Mouse (Mus musculus) forebrain, embryonic 12.5 days (tissue): ENCODE data around the gene Sh2d4b. TPM values are rescaled to one million over a fixed set of nuclear protein-coding genes. Genes with fewer than 3 reads are reported as not detected.

ENCODE experiments used
- ATAC-seq: fragments of 200-750 bp; cut with Nextera tagmentation; 2 replicates; pipeline ENCODE4 v1.8.0; 2017; ENCODE audit warnings: moderate TSS enrichment; ENCODE audit not compliant: low FRiP score
- H3K27ac ChIP-seq: fragments of 300-500 bp; sonication (generic); 2 replicates; pipeline ENCODE4 v1.5.1; 2016; ENCODE audit warnings: mild to moderate bottlenecking
- H3K27me3 ChIP-seq: fragments of 300-500 bp; sonication (generic); 2 replicates; pipeline ENCODE4 v1.6.1; 2016; ENCODE audit warnings: mild to moderate bottlenecking
- H3K36me3 ChIP-seq: fragments of 300-500 bp; sonication (generic); replicated peaks from 2 replicates; pipeline ENCODE4 v1.6.1; 2016; ENCODE audit warnings: mild to moderate bottlenecking
- H3K4me1 ChIP-seq: fragments of 300-500 bp; sonication (generic); 2 replicates; pipeline ENCODE4 v1.6.1; 2016
- H3K4me2 ChIP-seq: fragments of 300-500 bp; sonication (generic); 2 replicates; pipeline ENCODE4 v1.6.1; 2016; ENCODE audit warnings: mild to moderate bottlenecking, moderate library complexity
- H3K4me3 ChIP-seq: fragments of 300-500 bp; sonication (generic); replicated peaks from 2 replicates; pipeline ENCODE4 v1.5.1; 2016; ENCODE audit warnings: mild to moderate bottlenecking
- H3K9ac ChIP-seq: fragments of 300-500 bp; sonication (generic); 2 replicates; pipeline ENCODE4 v1.6.1; 2016; ENCODE audit warnings: mild to moderate bottlenecking
- H3K9me3 ChIP-seq: fragments of 300-500 bp; sonication (generic); 2 replicates; pipeline ENCODE4 v1.6.1; 2016
- WGBS: fragments of 180-500 bp; shearing (Covaris S2); methylation state at CpG from one replicate; pipeline ENCODE4 v1.1.7; 2016; 5-methylcytosine and 5-hydroxymethylcytosine counted together
- polyA plus RNA-seq: library from polyadenylated mRNA; unstranded; fragments of >200 nt; fragmentation: Nextera tagmentation; extraction: Ambion mirVana; gene quantifications from 2 replicates; pipeline ENCODE4 v1.2.1, GENCODE M21; 2016

The Sh2d4b gene
- polyA plus RNA-seq, 1 experiment from 2014 or later: 1.3 TPM

- no peak overlapping the region for H3K27ac ChIP-seq
- peaks cover 23% of the 10 kb centered on the region for H3K36me3 ChIP-seq
- 69% methylated on average over 12 of the region's 12 CpGs for WGBS
- H3K27me3 ChIP-seq: no peaks in the 10 kb centered on the region
- no peak overlapping the region for H3K9ac ChIP-seq
- no peak overlapping the region for H3K4me3 ChIP-seq
- no peak overlapping the region for H3K4me2 ChIP-seq
- ATAC-seq: no peak
- no peaks in the 10 kb centered on the region for H3K4me1 ChIP-seq
- H3K9me3 ChIP-seq: no peaks in the 10 kb centered on the region
Measured at GRCm38 (mm10) chr14:40902307-40903055, 9.4 kb upstream of the Sh2d4b start.

DNA sequence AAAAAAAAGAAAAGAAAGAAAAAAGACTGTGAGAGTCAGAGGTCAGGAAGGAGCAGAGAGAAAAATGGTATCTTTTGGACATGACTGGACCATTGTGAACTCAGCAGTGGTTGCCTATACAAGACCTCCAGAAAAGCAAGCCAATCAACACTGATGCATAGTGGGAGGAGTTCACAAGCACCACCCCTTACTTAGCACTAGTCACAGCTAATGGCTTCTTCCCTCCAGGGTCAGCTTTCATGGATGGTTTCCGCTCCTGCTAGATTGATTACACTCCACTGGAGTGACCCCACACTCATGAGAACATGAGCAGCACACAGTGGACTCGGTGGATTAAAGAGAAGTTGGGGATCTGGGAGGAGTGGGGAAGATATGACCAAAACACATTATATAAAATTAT lies 7.2 kb upstream of the Sh2d4b start:
- WGBS: 83% methylated on average over 2 of the region's 2 CpGs
- no peak for ATAC-seq

GRCm38 (mm10) chr14:40897916-40898315 lies 4.8 kb upstream of the Sh2d4b start:
- Histone ChIP-seq H3K27ac (no peak overlapping the region), H3K4me1 (peaks cover 8% of the 10 kb centered on the region; the same call in 1 of the 2 replicates), H3K4me3 (no peak overlapping the region), H3K4me2 (no peak overlapping the region), H3K9ac (no peak overlapping the region), H3K9me3 (no peaks in the 10 kb centered on the region), H3K27me3 (no peaks in the 10 kb centered on the region), H3K36me3 (no peaks in the 10 kb centered on the region)
- WGBS: 91% methylated on average over 3 of the region's 3 CpGs
- ATAC-seq: no peak

More for the DNA sequence above, 7.2 kb upstream of the Sh2d4b start:
- no peak overlapping the region for H3K9ac ChIP-seq
- no peak overlapping the region for H3K27ac ChIP-seq
- H3K4me2 ChIP-seq: no peak overlapping the region
- no peaks in the 10 kb centered on the region for H3K9me3 ChIP-seq
- no peaks in the 10 kb centered on the region for H3K27me3 ChIP-seq
- H3K4me3 ChIP-seq: no peak overlapping the region
- no peaks in the 10 kb centered on the region for H3K4me1 ChIP-seq
- peaks cover 4% of the 10 kb centered on the region; the same call in 1 of the 2 replicates for H3K36me3 ChIP-seq

- WGBS: 75% methylated on average over 8 of the region's 8 CpGs
Measured at GRCm38 (mm10) chr14:40895681-40896080, 2.6 kb upstream of the Sh2d4b start.

DNA sequence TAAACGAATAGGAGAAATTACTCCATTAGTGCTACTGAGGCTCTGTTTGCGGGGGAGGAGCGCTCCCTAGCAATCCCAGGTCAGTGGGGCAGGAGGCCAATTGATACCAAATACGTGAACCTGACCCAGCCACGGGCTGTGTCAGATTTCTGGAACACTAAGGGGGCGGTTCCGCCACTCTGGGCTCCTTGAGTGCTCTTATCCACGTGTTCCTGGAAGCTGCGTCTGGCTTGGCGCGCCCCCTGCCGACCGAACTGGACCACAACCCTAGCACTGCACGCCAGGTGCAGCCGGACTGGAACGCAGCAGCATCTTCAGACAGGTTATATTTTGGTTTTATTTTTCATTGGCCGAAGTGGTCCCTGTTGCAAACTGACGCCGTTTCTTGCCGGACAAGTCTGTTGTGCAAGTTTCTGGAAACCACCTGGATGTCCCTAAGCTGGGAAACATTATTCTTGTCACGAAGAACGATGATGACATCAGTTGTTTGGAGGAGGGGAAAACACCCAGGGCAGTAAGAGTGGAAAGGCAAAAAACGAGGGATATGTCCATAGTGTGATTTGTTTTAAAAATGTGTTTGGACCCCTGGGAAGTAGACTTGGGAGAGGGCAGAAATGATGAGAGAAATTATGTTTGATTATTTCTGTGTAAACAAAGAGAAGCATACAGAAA lies 1.6 kb upstream of the Sh2d4b start:
- Histone ChIP-seq H3K36me3 (no peaks in the 10 kb centered on the region), H3K4me3 (peak overlapping the region; percentile 19), H3K9ac (no peak overlapping the region), H3K27me3 (no peaks in the 10 kb centered on the region), H3K27ac (no peak overlapping the region), H3K4me2 (peak overlapping the region; percentile 48), H3K4me1 (peaks cover 8% of the 10 kb centered on the region; the same call in 1 of the 2 replicates), H3K9me3 (no peaks in the 10 kb centered on the region)
- WGBS: 16% methylated on average over 23 of the region's 23 CpGs
- ATAC-seq: peak; percentile 90

More at GRCm38 (mm10) chr14:40895681-40896080, 2.6 kb upstream of the Sh2d4b start:
- no peak overlapping the region for H3K4me2 ChIP-seq
- ATAC-seq: no peak
- H3K9ac ChIP-seq: no peak overlapping the region
- no peaks in the 10 kb centered on the region for H3K36me3 ChIP-seq
- peaks cover 8% of the 10 kb centered on the region; the same call in 1 of the 2 replicates for H3K4me1 ChIP-seq
- no peak overlapping the region for H3K4me3 ChIP-seq
- no peaks in the 10 kb centered on the region for H3K27me3 ChIP-seq
- no peak overlapping the region for H3K27ac ChIP-seq
- no peaks in the 10 kb centered on the region for H3K9me3 ChIP-seq

GRCm38 (mm10) chr14:40893884-40894283 lies 818 bp upstream of the Sh2d4b start:
- Histone ChIP-seq H3K27ac (no peak overlapping the region), H3K4me3 (no peak overlapping the region), H3K36me3 (no peaks in the 10 kb centered on the region), H3K4me1 (peaks cover 8% of the 10 kb centered on the region; the same call in 1 of the 2 replicates), H3K4me2 (no peak overlapping the region; the same call in 1 of the 2 replicates), H3K27me3 (no peaks in the 10 kb centered on the region), H3K9ac (no peak overlapping the region), H3K9me3 (no peaks in the 10 kb centered on the region)
- ATAC-seq: no peak
- 72% methylated on average over 8 of the region's 8 CpGs for WGBS

DNA sequence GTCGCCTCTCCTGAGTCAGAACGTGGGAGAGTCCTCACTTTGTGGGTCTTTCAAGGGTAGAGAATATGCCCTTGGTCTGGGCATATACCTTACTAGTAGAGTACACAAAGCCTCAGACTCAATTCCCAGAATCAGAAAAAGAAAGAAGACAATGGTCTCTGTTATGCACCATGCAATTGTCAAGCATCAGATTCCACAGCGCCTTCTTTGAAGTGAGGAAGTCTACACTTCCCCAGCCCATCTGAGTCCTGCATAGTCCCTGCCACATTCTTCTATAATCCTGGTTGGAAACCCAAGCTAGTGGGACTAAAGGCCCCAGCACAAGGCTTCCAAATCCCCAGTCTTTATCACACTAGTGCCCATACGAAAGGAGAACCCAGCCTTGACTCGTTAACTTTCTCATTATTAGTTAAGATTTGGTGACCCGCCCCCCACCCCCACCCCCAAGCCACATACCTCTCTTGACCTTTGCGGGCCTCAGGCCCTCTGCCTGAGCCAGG lies 690 bp downstream of the Sh2d4b start:
- no peaks in the 10 kb centered on the region for H3K36me3 ChIP-seq
- WGBS: 75% methylated on average over 7 of the region's 7 CpGs
- no peaks in the 10 kb centered on the region for H3K27me3 ChIP-seq
- H3K4me1 ChIP-seq: peaks cover 8% of the 10 kb centered on the region; the same call in 1 of the 2 replicates
- H3K9me3 ChIP-seq: no peaks in the 10 kb centered on the region
- H3K9ac ChIP-seq: no peak overlapping the region
- no peak overlapping the region for H3K4me3 ChIP-seq
- no peak overlapping the region for H3K4me2 ChIP-seq
- H3K27ac ChIP-seq: no peak overlapping the region
- ATAC-seq: no peak

GRCm38 (mm10) chr14:40891506-40891905 lies 1.6 kb downstream of the Sh2d4b start:
- no peaks in the 10 kb centered on the region for H3K9me3 ChIP-seq
- ATAC-seq: no peak
- WGBS: 95% methylated on average over 4 of the region's 4 CpGs
- no peaks in the 10 kb centered on the region for H3K27me3 ChIP-seq
- H3K27ac ChIP-seq: no peak overlapping the region
- no peaks in the 10 kb centered on the region for H3K36me3 ChIP-seq
- H3K4me2 ChIP-seq: no peak overlapping the region
- H3K4me3 ChIP-seq: no peak overlapping the region
- peaks cover 8% of the 10 kb centered on the region; the same call in 1 of the 2 replicates for H3K4me1 ChIP-seq
- no peak overlapping the region for H3K9ac ChIP-seq

DNA sequence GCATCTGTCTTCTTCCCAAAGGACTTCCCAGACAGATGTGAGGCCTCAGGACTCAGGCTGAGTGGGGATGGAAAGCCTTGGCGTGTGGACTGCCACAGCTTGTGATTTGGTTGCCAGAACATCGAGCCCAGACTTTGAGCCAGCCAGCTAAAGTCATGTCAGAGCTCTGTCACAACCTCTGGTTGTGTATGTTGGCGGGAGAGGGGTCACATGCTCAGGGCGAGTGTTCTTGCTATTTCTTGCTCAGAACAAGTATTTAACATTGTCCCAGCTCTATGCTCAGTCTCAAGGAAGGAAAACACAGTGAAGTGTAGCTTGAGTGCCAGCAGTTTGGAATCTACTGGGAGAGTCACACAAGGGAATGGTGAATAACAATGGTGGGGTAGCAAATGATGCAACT lies 3.4 kb downstream of the Sh2d4b start:
- H3K27me3 ChIP-seq: no peaks in the 10 kb centered on the region

DNA sequence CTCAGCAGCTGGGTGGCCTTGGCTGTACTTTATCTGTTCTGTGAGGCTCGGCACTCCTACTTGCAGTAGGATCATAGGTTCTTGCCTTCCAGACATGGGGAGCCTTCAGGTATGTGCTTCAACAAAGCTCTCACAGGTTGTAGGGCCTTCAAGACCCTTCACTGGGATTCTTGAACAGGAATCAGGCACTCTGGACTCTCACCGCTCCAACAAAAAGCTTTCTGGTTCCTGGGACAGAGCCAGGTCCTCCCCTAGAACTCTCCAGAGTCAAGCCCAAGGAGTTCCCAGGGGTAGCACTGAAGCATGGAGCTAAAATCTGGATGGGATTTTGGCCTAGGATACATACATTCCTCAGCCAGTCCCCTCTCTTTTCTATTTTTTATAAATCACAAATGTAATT lies 3.9 kb downstream of the Sh2d4b start:
- Histone ChIP-seq H3K9me3 (no peaks in the 10 kb centered on the region), H3K4me2 (no peak overlapping the region), H3K4me1 (0 out of 2 replicates have a peak, but pooled peaks cover under 1% of the 10 kb centered on the region), H3K36me3 (no peaks in the 10 kb centered on the region), H3K27ac (no peak overlapping the region), H3K27me3 (no peaks in the 10 kb centered on the region), H3K9ac (no peak overlapping the region), H3K4me3 (no peak overlapping the region)
- no peak for ATAC-seq
- WGBS: 92% methylated on average over 2 of the region's 2 CpGs

More for the DNA sequence above, 3.4 kb downstream of the Sh2d4b start:
- Histone ChIP-seq H3K9ac (no peak overlapping the region), H3K27ac (no peak overlapping the region), H3K36me3 (no peaks in the 10 kb centered on the region), H3K9me3 (no peaks in the 10 kb centered on the region), H3K4me1 (peaks cover 6% of the 10 kb centered on the region; the same call in 1 of the 2 replicates), H3K4me2 (no peak overlapping the region), H3K4me3 (no peak overlapping the region)
- 75% methylated on average over 4 of the region's 4 CpGs for WGBS
- no peak for ATAC-seq

DNA sequence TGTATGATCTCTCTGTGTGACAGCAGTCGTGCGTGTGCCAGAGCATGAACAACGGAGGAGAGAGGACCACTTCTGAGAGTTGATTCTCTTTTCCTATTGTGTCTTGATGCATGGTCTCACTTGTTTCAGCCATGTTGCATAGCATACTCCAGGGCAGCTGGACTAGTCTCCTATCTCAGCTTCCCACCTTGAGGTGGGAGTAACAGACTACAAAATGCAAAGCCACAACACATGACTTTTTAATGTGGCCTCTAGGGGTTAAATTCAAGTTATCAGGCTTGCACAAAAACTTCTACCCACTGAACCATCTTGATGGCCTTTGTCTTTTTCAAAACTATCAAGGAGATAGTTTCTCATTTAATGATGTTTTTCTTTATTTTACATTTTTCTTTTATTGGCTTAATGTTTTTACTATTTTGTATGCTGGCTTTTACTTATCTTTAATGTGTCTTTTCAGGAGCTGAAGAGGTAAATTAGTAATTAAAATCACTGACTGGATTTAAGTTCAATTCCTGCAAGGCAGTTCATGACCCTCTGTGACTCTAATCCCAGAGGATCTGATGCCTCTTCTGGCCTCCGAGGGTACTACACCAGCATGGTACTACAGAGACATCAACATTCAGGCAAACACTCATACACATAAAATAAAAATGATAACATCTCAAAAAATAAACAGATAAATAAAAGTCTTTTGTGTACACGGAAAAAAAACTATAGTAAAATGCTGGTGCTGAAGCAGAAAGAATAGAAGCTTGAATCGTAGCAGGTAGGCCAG lies 6.5 kb downstream of the Sh2d4b start:
- no peak overlapping the region for H3K27ac ChIP-seq
- no peak overlapping the region for H3K9ac ChIP-seq
- WGBS: 85% methylated on average over 6 of the region's 6 CpGs
- no peak overlapping the region for H3K4me3 ChIP-seq
- H3K36me3 ChIP-seq: no peaks in the 10 kb centered on the region
- no peaks in the 10 kb centered on the region for H3K4me1 ChIP-seq
- H3K4me2 ChIP-seq: no peak overlapping the region
- no peak for ATAC-seq
- H3K9me3 ChIP-seq: no peaks in the 10 kb centered on the region
- no peaks in the 10 kb centered on the region for H3K27me3 ChIP-seq

GRCm38 (mm10) chr14:40885752-40886151 lies 7.3 kb downstream of the Sh2d4b start:
- Histone ChIP-seq H3K9me3 (no peaks in the 10 kb centered on the region), H3K4me2 (no peak overlapping the region), H3K9ac (no peak overlapping the region), H3K4me1 (no peaks in the 10 kb centered on the region), H3K27ac (no peak overlapping the region), H3K4me3 (no peak overlapping the region), H3K36me3 (no peaks in the 10 kb centered on the region), H3K27me3 (no peaks in the 10 kb centered on the region)
- 83% methylated on average over 1 of the region's 1 CpGs for WGBS
- ATAC-seq: no peak
